Mouse (Mus musculus): ENCODE data around the gene Crispld2.

Crispld2 gene

DNA sequence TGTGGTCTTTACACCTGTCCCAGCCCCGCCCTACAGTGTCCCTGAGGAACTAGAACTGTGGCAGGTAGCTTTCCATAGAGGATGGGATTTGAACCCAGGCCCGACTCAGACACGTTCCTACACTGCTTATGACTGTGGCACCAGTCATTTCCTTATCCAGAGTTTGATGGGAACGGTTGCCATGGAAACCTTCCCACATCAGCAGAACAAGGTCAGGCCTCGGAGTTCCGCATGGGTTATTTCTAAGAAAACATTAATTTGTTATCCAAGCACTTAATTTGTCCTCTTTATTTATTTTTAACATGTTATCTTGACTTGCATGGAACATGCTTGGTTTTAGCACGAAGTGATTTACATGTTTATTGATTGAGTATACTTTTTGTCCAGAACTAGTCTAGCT, 9.5 kb downstream of the Crispld2 start:
- peak; percentile 81 to 87 for DNase-seq

DNA sequence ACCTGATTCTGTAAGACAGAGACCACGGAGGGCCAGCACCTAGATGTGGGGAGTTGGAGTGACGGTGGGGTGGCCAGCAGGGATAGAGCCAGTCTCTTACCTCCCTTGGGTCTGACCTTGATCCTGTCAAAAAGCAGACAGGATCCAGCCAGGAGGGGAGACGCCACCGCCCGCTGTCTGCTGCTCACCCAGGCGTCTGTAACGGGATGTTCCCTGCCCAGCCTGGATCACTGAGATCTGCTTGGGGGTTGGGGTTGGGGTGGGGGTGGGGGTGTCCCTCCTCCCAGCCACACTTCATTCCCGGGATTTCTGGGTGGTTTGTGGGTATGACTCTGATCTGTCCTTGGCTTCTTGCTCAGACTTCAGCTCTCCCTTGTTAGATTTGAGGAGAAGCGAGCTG, 10.1 kb downstream of the Crispld2 start:
- peak in 1 of 2 experiments; percentile 53 for DNase-seq

DNA sequence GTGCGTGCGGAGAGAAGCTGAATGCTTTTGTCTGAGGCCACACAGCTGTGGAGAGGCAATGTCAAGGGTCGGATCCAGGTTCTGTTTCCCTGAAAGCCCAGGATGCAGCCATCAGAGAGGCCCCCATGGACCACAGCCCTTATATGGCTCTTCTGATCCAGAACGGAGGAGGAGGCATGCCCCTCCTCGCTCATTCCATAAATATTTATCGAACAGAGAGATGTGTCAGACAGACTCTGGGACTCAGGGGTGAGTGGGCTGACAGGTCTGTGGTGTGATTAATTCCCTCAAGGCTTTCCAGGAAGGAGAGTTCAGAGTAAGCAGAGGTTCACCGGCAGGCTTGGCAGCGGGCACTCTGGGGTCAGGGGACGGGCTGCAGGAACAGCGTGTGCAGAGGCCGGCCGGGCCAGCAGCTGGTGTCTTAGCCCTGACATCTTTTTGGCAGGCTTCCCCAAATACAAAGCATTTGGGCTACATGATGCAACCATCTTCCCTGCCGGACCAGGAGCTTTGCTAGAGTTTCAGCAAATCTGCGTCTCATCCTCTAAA, 12.0 kb downstream of the Crispld2 start:
- DNase-seq = peak; percentile 73 to 83

DNA sequence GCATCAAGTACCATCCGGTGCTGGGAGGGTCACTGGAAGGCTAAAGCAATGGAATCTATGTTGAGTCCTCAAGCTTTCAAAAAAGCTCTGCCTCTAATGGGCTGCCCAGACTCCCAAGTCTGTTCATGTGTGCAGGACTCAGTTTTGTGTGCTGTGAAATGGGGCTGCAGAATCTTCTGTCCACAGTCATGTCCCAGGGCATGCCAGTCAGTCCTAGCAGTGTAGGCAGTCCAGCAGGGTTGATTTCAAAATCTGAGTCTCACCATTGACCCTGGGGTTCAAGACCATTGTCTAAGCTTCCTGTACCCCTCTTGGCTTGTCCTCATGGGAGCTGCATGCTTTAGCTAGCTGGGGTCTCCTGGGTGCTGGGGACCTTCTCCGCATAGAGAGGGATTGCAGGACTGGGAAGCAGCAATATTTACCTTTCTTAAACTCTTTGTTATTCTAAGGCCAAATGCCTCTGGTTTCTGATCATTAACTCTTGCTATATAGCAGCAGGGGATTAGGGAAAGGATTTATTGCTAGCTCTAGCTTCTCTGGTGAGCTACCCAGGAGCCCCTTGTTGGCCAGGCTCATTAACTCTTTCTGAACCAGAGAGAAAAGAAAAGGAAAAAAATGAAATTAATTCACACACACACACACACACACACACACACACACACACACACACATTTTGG, 12.6 kb downstream of the Crispld2 start:
- no peak for DNase-seq

DNA sequence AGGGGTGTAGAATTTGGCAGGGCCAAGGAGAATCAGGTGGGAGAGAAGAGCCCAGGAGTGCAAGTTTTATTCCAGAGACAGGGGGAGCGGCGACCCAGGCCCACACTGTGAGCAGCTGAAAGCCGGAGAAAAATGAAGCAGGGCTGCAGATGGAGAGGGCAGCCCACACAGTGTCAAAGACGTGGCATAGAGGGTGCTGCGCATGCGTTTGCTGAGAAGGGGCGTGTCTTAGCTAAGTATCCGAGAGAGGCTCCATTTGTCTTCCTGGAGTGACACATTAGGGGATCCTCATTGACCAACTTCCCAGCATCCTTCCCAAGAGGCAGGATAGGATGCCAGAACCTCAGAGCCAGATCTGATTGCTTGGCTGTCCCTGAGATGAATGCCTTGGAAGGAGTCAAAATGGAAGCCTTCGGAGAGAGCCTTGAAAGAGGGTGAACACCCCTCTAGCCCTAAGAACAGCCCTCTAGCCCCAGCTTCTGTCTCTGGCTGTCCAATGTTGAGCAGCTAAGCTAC, 14.5 kb downstream of the Crispld2 start:
- no peak for DNase-seq

DNA sequence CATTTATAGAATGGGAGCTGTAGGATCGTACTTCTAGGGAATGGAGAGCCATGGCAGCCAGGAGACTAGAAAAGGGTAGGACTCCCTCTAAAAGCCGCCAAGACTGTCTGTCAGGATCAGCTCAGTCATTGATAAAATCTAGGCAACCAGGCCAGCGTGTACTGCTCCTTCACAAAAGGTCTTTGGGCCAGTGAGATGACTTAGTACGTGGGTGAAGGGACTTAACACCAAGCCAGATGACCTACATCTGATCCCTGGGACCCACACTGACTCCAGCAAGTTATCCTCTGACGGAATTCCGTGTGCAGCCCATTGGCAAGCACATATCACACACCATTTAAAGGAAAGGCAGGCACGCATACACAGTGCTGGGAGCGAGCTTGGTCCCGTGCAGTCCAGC, 14.9 kb downstream of the Crispld2 start:
- DNase-seq = no peak

DNA sequence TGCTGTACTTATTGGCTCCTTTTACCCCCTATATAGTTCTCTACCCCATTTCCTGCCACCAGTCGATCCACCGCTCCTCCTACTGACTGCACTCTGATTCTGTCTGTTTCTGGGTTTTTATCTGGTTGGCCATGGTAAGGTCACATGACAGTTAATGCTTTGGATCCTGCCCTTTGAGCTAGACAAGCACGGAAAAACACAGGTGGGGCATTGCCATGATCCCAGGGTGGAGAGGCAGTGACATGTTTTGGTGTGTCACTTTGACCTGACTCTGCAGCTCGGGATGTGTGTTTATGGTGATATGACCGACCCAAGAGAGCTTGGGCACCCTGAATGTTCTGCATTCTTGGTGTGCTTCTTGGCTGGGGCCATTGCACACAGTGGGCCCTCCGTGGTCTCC, 17.0 kb downstream of the Crispld2 start:
- no peak for DNase-seq

DNA sequence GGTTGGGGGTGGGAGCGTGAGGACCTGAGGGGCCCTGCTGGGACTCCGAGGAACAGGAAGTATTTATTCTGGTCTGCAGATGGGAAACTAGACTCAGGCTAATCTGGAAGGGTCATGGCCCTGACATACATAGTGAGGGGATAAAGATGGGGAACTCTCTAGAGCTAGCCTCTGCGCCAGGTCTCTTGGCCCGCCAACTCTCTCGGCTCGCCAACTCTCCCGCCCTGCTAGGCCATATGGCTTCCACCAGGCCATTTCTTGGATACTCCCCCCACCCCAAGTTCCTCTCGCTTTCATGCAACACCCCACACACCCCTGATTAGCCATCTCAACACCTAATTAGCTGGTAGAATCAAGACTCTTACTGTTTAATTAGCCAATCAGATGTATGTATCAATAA, 20.3 kb downstream of the Crispld2 start:
- no peak for DNase-seq

DNA sequence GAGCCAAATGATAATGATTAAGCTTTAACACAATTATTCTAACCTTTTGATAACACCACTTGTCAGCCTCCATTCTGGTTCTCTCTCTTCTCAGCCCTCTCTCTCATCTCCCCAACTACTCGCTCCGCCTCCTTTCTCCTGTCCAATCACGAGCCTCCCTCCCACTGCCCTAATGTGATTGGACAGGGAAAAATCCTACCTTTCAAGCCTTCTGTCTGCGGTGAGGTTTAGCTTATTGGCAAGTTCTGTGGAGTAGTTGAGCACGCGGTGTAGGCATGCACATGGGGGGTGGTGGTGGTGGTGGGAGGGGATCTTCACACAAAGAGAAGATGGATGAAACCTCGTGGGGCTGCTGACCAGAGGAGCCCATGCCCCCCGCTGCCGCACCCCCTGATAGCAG, 20.7 kb downstream of the Crispld2 start:
- DNase-seq = no peak

DNA sequence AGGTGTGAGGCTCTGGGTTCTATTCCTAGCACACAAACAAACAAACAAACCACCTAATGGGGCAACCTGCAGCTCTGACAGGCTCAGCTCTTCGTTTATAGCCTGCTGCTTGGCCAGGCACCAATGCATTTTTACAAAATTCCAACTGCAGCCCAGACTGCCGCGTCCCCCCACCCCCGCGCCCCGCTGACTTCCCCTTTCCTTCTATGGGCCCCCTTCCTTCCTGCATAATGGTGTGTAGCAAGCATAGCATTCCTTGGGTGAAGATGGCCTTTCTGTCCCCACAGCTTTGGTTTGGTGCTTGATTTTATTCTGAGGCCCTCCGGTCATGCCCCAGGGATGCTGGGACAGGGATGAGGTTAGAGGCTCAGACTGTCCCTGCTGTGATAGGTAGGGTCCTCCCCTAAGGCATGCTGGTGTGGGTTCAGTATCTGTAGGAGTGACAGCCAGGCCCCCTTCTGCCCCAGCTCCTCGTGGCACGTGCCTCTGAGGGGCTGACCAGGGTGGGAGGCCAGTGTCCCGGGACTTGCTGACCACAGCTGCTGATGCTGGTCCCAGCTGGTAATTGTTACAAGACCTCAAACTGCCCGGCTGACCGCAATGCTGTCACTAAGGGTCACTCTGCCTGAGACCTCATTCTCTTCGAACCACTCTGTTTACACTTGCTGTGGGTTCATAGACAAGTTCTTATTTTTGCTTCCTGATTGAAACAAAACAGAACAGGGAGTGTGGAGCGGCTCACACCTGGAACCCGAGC, 22.2 kb downstream of the Crispld2 start:
- no peak for DNase-seq

DNA sequence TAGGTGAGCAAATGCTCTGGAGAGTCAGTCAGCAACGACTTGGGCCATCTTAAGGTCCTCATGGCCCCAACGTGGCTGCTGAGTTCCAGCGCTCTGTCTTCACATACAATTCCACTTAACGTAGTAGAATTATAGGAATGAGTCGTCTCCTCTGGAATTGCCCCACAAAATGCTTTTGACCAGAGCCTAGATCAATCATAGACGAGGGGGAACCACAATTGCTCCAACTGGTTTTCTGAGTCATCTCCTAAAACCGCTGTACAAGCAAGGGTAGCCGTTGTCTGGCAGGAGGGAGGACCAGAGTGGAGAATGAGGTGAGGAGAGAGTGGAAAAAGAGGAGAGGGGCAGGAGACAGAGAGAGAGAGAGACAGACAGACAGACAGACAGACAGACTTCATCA, 23.7 kb downstream of the Crispld2 start:
- DNase-seq = no peak

DNA sequence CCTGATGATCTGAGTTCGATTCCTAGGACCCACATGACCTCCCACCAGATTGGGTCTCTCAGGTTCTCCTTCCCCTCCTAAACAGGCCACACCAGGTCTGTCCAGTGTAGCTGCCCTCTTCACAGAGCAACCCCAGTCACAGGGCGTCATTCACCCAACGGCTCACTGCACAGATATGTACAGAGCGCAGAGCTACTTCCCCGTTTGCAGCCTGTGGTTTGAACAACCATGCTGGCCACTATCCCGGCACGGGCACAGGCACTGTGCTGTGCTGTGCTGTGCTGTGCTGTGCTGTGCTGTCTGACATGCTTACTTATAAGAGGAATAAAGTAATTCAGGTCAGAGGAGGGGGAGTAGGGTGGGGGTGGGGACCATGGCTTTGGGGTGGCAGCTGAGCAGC, 24.2 kb downstream of the Crispld2 start:
- DNase-seq = no peak

DNA sequence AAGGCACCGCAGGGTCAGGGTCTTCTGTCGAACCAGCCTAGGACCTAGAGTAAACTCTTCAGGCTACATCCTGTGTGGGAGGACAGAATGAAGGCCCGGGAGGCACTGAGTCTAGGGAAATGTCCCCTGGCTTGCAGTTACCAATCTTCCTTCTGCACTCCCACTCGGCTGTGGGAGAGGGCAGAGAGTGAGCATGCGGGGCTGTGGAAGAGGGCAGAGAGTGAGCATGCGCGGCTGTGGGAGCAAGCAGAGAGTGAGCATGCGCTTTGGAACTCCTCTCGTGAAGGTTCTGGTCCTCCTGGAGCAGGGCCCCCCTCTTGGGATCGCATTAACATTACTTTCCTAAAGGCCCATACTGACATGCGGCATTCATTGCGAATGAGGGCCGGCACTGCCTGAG, 25.1 kb downstream of the Crispld2 start:
- DNase-seq = no peak

DNA sequence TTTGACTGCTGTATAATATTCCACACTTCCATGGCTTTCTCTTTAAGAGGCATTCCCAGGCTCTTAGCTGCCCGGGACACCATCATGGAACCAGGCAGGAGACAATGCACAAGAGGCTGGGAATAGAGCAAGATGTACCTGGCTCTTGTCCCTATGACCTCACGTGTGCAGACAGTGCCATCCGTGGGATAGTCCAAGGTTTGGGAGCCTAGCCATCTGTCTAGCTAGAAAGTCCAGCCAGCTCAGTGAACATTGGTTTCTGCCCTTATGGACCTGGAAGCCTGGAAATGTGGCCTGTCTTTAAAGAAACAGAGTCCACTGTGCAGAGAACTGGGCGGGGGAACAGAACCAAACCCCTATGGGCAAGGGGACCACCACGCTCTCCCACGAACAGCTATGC, 25.5 kb downstream of the Crispld2 start:
- peak; percentile 73 to 82 for DNase-seq

DNA sequence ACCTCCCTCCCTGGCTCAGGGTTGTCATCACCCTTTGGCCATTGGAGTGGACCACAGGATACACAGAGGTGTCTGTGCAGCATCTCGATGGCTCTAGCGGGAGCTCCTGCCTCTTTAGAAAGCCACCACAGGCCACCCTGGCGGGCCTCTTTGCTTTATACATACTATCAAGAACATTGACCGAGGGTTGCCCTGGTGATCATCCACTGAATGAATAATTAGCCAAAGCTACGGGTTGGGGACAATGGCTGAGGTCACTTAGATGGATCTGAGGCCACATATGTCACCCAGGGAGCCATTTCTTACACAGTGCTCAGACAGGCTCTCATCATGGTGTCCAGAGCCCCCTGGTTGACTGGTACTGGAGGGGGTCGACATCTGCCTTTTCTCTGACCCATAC, 26.1 kb downstream of the Crispld2 start:
- DNase-seq = no peak

DNA sequence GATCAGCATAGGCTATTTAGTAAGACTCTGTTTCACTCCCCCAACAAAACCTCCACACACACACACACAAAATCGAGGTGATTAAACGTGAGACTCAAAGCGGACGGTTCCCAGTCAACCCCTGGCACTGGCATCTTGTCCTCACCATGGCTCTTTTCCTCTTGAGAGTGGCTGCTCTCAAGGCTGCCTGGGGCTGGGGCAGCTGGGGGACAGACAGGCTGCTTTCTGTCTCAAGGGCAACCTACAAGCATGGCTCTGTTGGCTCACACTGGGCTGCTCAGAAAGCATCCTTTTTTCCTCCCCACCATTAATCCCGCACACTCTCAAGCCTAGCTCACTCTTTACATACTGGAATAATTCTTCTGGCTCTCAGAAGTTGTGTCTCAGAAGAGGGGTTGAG, 27.1 kb downstream of the Crispld2 start:
- no peak for DNase-seq

DNA sequence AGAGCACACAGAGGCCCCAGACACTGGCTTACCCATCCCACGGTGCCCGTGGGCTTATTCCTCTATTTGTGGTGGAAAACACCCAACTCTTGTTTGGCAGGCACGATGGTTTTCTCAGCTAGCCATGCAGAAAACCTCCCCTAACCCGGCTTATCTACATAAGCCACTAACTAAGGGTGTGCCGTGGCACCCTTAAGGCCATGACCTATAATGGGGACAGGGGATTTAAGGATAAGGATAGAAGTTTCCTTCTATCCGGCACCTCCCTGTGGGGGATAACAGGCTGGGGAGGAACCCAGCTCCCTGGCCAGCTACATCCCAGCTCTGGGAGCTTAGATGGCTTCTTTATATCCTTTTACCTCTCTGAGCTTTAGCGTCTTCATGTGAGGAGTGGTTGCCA, 28.1 kb downstream of the Crispld2 start:
- DNase-seq = no peak

DNA sequence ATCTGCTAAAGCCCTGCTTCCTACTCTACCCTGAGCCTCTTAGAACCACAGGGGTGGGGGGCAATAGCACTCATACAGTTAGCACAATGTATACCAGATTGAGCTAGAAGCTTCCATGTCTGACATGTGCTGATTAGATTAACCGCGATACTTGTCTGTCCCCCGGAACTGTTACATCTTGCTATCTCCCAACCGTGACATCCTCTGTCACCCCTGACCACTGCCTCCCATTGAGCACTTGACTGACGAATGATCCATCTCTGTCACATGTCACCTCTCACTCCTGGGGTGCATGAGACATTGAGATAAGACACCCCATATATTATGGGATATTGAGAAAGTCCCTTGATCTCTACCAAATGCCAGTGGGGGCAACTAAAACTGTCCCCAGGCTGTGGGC, 34.0 kb downstream of the Crispld2 start:
- no peak for DNase-seq

DNA sequence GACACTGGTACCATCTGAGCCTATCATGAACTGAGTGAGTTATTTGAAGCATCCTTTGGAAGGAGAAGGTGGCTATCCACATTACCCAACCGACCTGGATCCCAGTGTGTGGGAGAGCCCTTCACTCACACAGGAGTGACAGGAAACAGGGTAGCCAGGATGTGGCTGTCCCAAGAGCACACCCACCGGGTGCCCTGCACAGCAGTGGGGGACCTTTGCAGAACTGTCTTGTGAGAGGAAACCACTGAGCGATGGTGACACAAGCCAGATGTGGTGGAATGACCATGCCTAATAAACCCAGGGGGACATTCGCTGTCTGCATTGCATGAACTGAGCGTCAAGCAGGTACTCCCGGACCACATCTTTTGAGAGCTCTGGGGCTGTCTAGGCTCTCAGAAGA, 34.8 kb downstream of the Crispld2 start:
- DNase-seq = no peak

DNA sequence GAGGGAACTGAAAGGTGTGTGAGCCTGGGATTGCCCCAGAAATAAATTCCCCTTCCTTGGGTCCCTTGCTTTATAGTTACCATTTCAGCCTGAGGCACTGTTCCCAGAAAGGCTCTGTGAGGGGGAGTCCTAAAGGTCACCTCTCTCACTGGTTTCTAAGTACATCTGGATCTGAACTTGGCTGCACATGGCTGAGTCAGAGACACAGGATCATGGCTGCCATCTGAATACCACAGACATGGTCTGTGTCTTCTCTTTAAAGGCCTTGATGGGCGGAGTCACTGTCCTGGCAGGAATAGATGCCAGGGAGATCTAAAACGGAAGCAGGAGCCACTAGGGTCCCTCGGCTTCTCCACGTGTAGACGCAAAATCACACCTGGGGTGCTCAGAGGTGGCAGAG, 38.2 kb downstream of the Crispld2 start:
- no peak for DNase-seq

DNA sequence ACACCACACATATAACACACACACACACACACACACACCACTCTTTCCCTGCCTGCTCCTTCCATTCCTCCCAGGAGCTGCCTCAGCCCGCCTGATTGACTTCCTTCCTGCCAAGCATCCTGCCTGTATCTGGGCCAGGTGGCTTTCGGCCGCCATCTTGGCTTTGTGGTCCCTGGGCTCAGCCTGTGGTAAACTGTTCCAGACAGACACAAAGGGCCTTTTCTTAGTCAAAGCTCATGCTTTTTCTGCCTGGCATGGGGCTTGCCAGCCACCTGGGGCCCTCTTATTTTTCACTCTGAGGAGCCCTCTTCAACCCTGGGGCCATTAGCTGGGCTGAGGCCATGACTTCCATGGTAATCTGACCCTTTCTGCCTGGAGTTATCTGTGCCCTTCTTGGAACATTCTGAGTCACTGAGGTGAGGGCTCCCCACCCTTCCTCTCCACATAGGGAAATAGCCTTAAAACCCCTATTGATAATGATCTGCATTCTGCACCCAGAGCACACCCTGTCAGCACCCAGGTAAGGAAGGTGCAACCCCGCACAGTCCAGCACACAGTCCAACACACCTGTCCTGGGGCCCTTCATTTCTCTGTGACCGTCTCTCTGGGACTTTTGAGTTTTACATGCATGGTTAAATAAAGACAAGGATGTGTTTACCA, 40.4 kb downstream of the Crispld2 start:
- no peak for DNase-seq

DNA sequence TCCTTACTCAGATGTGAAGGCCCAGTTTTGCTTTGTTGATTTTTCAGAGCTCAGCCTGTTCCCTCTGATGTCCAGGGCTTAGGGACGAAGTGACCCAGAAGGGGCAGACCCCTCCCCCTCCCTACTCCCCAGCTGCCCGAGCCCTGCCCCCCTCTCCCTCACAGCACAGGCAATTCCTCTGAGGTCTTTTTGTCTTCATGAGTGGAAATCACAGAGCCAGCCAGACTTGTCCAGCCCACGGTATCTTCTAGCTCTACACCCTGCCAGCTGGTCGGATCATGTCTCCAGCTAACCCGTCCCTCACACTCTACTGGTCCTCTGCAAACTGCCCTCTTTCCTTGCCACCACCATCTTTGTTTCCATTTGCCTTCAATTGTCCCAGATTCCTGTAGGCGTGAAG, 42.2 kb downstream of the Crispld2 start:
- DNase-seq = no peak

DNA sequence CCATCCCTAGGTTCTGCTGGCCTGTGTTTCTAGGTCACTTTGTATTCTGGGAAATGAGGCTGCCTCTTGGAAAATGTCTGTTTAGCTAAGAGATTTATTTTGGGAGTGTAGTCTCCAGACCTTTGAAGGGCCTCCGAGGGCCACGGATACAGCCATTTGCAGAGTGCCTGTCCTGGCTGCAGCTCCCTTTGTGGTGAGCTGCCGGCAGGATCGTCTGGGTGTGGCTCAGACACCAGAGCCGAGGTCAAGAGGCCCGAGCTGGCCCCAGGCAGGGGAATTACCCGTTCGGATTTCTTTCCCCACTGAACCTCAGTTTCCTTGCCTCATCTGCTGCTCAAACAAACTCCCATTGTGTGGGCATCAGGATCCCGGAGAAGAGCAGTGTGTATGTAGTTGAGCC, 43.9 kb downstream of the Crispld2 start:
- DNase-seq = no peak

DNA sequence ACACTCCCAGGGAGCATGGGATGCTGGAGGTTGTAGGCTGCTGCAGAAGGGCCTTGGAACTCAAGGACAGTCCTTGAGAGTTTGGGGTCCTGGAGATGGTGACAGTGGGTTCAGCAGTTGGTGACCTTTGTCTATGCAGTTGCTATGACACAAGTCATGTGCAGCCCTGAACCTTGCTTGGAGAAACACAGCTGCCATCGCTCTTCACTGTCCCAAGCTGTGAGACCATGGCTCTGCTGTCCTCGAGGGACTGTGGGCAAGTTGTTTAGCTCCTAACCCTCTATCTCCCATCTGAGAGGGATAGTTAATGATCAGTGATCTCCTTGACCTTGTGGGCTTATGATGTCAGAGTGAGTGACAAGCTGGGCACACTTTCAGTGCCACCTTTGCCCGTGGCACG, 44.3 kb downstream of the Crispld2 start:
- DNase-seq = no peak

Data from kidney, adult 8-10 months (tissue).